Mouse (Mus musculus) midbrain, postnatal 0 days (tissue): ENCODE measurements around the gene H2-Ke6. TPM values are rescaled to one million over a fixed set of nuclear protein-coding genes. Genes with fewer than 3 reads are reported as not detected.

ENCODE experiments used
- ATAC-seq: fragments of 200-750 bp; cut with Nextera tagmentation; 2 replicates; pipeline ENCODE4 v1.8.0; 2017; ENCODE audit warnings: moderate number of reproducible peaks, mild to moderate bottlenecking, moderate TSS enrichment, moderate library complexity; ENCODE audit not compliant: low FRiP score
- DNase-seq: peaks from one replicate; pipeline ENCODE4 v3.0.0-alpha.2; 2015; ENCODE audit warnings: low spot score
- H3K27ac ChIP-seq: fragments of 300-500 bp; sonication (generic); 2 replicates; pipeline ENCODE4 v1.5.1; 2014; ENCODE audit warnings: low read depth, mild to moderate bottlenecking, low read length, mixed read lengths
- H3K27me3 ChIP-seq: fragments of 300-500 bp; sonication (generic); 2 replicates; pipeline ENCODE4 v1.6.1; 2014; ENCODE audit warnings: low read length, control low read depth, mixed read lengths; ENCODE audit not compliant: insufficient read depth
- H3K36me3 ChIP-seq: fragments of 300-500 bp; sonication (generic); 2 replicates; pipeline ENCODE4 v1.6.1; 2014; ENCODE audit warnings: low read length, control low read depth, mixed read lengths; ENCODE audit not compliant: insufficient read depth
- H3K4me1 ChIP-seq: fragments of 300-500 bp; sonication (generic); 2 replicates; pipeline ENCODE4 v1.6.1; 2014; ENCODE audit warnings: mild to moderate bottlenecking, control low read depth, antibody characterized with exemption, low read length, mixed read lengths; ENCODE audit not compliant: insufficient read depth
- H3K4me2 ChIP-seq: fragments of 300-500 bp; sonication (generic); 2 replicates; pipeline ENCODE4 v1.6.1; 2014; ENCODE audit warnings: low read depth, mild to moderate bottlenecking, low read length, mixed read lengths; ENCODE audit not compliant: poor library complexity, severe bottlenecking
- H3K4me3 ChIP-seq: fragments of 300-500 bp; sonication (generic); 2 replicates; pipeline ENCODE4 v1.5.1; 2014; ENCODE audit warnings: low read depth, mild to moderate bottlenecking, low read length, moderate library complexity
- H3K9ac ChIP-seq: fragments of 300-500 bp; sonication (generic); replicated peaks from 2 replicates; pipeline ENCODE4 v1.6.1; 2014; ENCODE audit warnings: mild to moderate bottlenecking, low read length, moderate library complexity, mixed read lengths; ENCODE audit not compliant: poor library complexity, severe bottlenecking
- H3K9me3 ChIP-seq: fragments of 300-500 bp; sonication (generic); 2 replicates; pipeline ENCODE4 v1.6.1; 2016; ENCODE audit warnings: low read length, control low read depth
- CTCF ChIP-seq: IDR thresholded peaks from 2 replicates; pipeline ENCODE4 v1.5.1; 2016; ENCODE audit warnings: antibody characterized with exemption, mild to moderate bottlenecking
- WGBS: fragments of 180-500 bp; shearing (Covaris S2); extraction: QIAGEN DNeasy Blood & Tissue Kit; methylation state at CpG from one replicate; pipeline ENCODE4 v1.1.7; 2014; 5-methylcytosine and 5-hydroxymethylcytosine counted together
- polyA plus RNA-seq: library from polyadenylated mRNA; unstranded; fragments of >200 nt; fragmentation: Nextera tagmentation; extraction: Ambion mirVana; gene quantifications from 2 replicates; pipeline ENCODE4 v1.2.1, GENCODE M21; 2015
- total RNA-seq: library from RNA; depleted of rRNA; stranded (reverse); fragments of >200 nt; gene quantifications from 2 replicates; pipeline ENCODE4 v1.2.3, GENCODE M21; 2014

Gene H2-Ke6
- total and polyA plus RNA-seq, 2 experiments from 2014 or later = 53.6 to 58.4 TPM

DNA sequence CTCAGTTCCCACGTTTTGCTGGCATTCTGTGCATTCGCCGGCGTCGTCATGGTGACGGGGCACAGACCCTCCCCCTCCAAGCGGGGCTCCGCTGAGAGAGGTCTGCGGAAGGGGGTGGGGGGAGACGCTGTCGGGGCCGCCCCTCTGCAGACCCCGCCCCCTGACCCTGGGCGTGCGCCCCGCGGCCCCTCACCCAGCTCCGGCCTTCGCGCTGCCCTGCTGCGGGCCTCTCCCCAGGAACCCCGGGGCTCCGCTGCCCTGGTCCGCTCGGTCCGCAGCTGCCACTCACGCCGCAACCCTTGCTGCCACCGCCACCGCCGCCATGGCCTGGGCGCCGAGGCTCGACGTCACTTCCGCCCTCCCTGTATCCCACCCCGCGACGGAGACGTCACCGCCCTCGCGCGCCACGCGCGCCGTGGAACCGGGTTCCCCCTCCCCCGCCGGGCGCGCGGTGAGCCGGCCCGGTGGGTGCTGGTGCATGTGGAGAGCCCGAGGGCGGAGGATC is 3.5 kb downstream of the H2-Ke6 start, which contains the start of gene Ring1:
Gene Ring1, minus strand, starts transcription at position 364 of the 505 bp plus-strand sequence.
- peaks cover 23% of the 10 kb centered on the region; the same call in 1 of the 2 replicates for H3K4me1 ChIP-seq
- peak within 1 kb of the TSS; percentile 93 for H3K9ac ChIP-seq
- H3K27ac ChIP-seq = peak within 1 kb of the TSS; percentile 97
- H3K27me3 ChIP-seq = no peaks in the 10 kb centered on the region
- no peak for TF ChIP-seq CTCF
- H3K9me3 ChIP-seq = no peaks in the 10 kb centered on the region
- peak within 1 kb of the TSS; percentile 74 for H3K4me3 ChIP-seq
- H3K4me2 ChIP-seq = peak within 1 kb of the TSS; percentile 97
- H3K36me3 ChIP-seq = peaks cover 19% of the 10 kb centered on the region
- WGBS = under 1% methylated on average over 44 of the region's 58 CpGs
- ATAC-seq = peak; percentile 82
- DNase-seq = peak; percentile 92

DNA sequence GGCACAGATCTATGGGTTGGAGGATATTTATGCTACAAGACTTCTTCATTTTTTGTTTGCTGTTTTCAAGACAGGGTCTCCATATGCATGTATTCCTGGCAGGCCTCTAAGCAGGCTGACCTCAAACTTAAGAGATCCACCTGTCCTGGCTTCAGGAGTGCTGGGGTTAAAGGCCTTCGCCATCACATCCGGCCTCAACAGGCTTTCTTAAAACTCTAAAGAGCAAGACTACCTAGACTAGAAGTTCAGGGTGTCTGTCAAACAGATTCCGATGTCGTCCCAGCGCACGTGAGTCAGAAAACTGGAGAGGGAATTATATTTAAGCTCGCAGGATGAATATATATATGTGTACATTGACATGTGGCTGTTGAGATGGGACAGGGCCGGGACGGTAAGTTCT is 4.2 kb downstream of the H2-Ke6 start:
- H3K4me1 ChIP-seq = peaks cover 23% of the 10 kb centered on the region; the same call in 1 of the 2 replicates
- H3K4me3 ChIP-seq = peak overlapping the region; percentile 74
- H3K9ac ChIP-seq = peak overlapping the region; percentile 93
- H3K4me2 ChIP-seq = peak overlapping the region; percentile 97
- no peak for ATAC-seq
- TF ChIP-seq CTCF = no peak
- WGBS = 63% methylated on average over 9 of the region's 9 CpGs
- no peak for DNase-seq
- no peaks in the 10 kb centered on the region for H3K9me3 ChIP-seq
- H3K27me3 ChIP-seq = no peaks in the 10 kb centered on the region
- H3K27ac ChIP-seq = peak overlapping the region; percentile 97
- peaks cover 13% of the 10 kb centered on the region for H3K36me3 ChIP-seq

DNA sequence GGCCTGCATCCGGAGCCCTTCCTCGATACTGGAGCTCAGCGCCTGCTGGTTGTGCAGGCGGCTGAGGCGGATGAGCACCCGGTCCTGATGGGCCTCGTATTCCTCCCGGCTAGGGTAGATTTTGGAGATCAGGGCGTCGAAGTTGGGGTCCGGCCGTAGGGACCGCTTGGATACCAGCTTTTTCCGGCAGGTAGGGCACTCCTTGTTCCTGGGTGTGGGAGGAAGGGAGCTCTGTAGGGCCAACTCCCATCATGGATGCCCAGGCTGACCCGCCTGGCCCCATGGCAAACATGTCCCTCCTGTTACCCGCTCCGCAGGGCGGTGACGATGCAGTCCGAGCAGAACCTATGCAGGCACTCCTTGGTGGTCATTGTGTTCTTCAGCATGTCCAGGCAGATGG is 4.9 kb downstream of the H2-Ke6 start:
- no peak overlapping the region for H3K4me3 ChIP-seq
- no peak overlapping the region for H3K4me2 ChIP-seq
- no peak overlapping the region for H3K9ac ChIP-seq
- no peak for DNase-seq
- peaks cover 10% of the 10 kb centered on the region; the same call in 1 of the 2 replicates for H3K36me3 ChIP-seq
- H3K27me3 ChIP-seq = no peaks in the 10 kb centered on the region
- no peak for TF ChIP-seq CTCF
- ATAC-seq = no peak
- WGBS = 98% methylated on average over 20 of the region's 20 CpGs
- H3K4me1 ChIP-seq = peaks cover 18% of the 10 kb centered on the region; the same call in 1 of the 2 replicates
- no peaks in the 10 kb centered on the region for H3K9me3 ChIP-seq
- no peak overlapping the region for H3K27ac ChIP-seq

DNA sequence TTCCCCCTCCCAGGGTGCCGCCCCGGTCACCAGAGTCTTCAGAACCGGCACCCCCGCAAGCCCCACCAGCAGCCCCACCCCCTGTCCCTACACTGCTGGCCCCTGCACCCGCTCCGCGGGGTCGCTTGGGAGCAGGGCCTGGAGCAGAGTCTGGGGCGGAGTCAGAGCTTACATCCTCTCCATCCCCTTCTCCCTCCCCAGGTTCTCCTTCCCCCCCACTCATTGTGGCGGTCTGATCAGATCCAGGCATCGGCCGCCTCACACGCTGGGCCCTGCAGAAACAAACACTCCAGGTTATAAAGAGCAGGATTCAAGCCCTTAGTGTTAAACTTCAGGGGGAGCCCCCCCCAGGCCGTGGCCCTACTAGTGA is 5.5 kb downstream of the H2-Ke6 start:
- WGBS = 94% methylated on average over 14 of the region's 14 CpGs
- Histone ChIP-seq H3K27ac (no peak overlapping the region), H3K4me2 (no peak overlapping the region), H3K9me3 (no peaks in the 10 kb centered on the region), H3K36me3 (peaks cover 10% of the 10 kb centered on the region; the same call in 1 of the 2 replicates), H3K4me1 (peaks cover 18% of the 10 kb centered on the region; the same call in 1 of the 2 replicates), H3K27me3 (no peaks in the 10 kb centered on the region), H3K4me3 (no peak overlapping the region), H3K9ac (no peak overlapping the region)
- no peak for TF ChIP-seq CTCF
- DNase-seq (no peak), ATAC-seq (no peak)

DNA sequence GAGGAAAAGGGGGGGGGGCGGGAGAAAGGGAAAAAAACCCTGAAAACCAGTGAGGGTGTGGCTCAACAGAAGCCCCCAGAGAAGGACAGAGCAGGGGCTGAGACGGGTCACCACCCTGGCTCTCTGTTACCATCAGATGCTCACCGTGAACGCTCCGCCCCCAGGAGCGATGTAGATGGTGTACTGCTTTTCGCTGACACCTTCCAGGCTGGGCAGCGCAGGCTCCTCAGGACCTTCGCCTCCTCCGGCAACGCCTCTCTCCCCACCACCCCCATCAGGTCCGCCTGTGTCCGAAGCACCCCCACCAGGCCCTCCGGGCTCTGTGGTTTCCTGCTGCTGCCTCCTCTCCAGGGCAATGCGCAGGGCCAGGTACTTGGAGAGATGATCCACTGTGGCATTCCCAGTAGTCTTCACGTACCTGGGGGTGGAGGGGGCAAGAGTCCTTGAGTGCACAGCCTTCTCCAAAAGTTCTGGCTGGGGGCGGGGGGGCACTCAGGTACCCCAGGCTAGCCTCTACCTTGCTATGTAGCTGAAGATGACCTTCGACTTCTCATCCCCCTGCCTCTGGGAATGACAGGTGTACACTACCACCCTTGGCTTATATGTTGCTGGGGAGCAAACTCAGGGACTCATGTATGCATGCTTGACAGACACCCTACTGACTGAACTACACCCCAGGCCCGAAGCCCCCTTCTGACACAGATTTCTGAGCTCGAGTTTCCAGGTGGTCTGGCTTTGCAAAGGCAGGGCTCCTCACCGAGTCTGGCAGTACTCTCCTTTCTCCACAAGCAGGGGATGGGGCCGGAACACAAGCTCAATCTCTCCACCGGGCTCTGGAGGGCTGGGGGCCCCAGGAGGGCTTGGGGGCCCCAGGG is 6.1 kb downstream of the H2-Ke6 start:
- Histone ChIP-seq H3K4me1 (peaks cover 17% of the 10 kb centered on the region; the same call in 1 of the 2 replicates), H3K9me3 (no peaks in the 10 kb centered on the region), H3K27ac (no peak overlapping the region), H3K27me3 (no peaks in the 10 kb centered on the region), H3K9ac (no peak overlapping the region), H3K4me2 (no peak overlapping the region), H3K36me3 (peaks cover 10% of the 10 kb centered on the region; the same call in 1 of the 2 replicates), H3K4me3 (no peak overlapping the region)
- 95% methylated on average over 23 of the region's 23 CpGs for WGBS
- no peak for ATAC-seq
- no peak for TF ChIP-seq CTCF
- no peak for DNase-seq

DNA sequence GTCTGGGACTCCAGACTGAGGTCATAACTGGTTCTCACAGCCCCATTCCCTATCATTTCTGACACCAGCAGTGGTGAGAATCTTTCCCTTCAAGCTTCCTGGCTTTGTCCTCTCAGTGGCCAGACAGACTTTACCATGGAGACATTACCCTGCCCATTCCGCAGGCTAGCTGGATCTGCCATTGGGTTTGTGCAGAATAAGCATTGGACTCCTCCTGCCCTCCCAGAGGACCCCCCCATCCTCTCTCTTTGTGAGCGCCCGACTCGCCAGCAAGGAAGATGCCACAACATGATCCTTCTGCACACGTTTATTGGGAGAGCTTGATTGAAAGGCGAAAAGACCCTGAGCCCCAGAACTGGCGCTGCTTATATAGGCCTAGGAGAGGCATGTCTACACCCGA is 14.4 kb downstream of the H2-Ke6 start:
- Histone ChIP-seq H3K27ac (no peak overlapping the region), H3K9me3 (no peaks in the 10 kb centered on the region), H3K4me2 (no peak overlapping the region), H3K27me3 (no peaks in the 10 kb centered on the region), H3K4me1 (no peaks in the 10 kb centered on the region), H3K4me3 (no peak overlapping the region), H3K36me3 (no peaks in the 10 kb centered on the region), H3K9ac (no peak overlapping the region)
- WGBS = 89% methylated on average over 8 of the region's 8 CpGs
- no peak for TF ChIP-seq CTCF
- ATAC-seq = no peak
- no peak for DNase-seq
